Mouse (Mus musculus): ENCODE data around the gene Msn. TPM values are rescaled to one million over a fixed set of nuclear protein-coding genes. Genes with fewer than 3 reads are reported as not detected.
A peak's percentile ranks its signal among the peaks of the same experiment; 100 is the strongest.

Gene Msn
- 10 to 100 TPM; 20.7 to 56.0 (median 33.5) TPM for total RNA-seq (2022)

- peak in 1 of 2 experiments; percentile 2 for DNase-seq (ENCODE audit: low spot score in 2 of 2)
Observed at GRCm38 (mm10) chrX:96095509-96096499, at the start of gene Msn. TSS of gene Msn (plus strand) at chrX:96096042.

DNA sequence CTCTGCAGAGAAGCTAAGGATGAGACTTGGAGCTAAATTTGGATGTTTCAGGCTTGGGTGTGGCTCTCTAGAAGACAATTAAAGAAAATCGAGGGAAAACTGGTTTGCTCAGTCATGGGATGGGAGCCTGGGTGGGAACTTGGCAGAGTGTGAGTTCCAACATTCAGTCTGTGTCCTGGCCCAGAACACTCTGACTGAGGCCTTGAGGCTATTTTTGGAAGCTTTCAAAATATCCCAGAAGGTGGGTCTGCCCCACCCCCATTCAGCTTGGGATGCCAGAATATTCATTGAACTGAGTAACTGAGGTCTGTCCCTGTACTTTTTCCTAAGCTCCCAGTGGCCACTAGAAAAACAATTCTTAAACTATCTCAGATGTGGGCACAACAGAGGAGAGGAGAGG is 43.0 kb upstream of the Msn start:
- DNase-seq (ENCODE audit: low spot score in 2 of 2) = no peak

GRCm38 (mm10) chrX:96077747-96078146 is 18.1 kb upstream of the Msn start:
- no peak for DNase-seq (ENCODE audit: low spot score in 2 of 2)

- no peak for DNase-seq (ENCODE audit: low spot score in 2 of 2)
Observed at GRCm38 (mm10) chrX:96086259-96086658, 9.6 kb upstream of the Msn start.

GRCm38 (mm10) chrX:96096513-96097210 is 820 bp downstream of the Msn start:
- DNase-seq (ENCODE audit: low spot score in 2 of 2) = no peak

DNA sequence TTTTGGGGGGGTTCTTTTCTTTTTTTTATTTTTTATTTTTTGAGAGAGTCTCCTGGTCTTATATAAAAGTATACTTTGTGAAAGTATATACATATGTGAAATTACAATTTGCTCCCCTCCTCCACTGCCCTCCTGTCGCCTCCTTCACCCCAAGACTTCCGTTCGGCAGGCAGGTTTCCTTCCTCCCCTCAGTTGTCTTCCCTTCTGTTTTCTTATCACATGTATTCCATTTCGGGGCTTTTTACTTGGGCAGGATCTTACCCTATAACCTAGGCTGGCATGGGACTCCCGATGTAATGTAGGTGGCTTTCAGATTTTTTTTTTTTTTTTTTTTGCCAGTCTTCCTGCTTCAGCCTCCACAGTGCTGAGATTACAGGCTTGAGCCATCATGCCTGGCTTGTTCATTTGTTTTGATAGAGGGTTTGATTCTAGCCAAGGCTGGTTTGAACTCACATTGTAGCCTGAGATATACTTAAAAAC is 1.7 kb downstream of the Msn start:
- DNase-seq (ENCODE audit: low spot score in 2 of 2) = no peak

DNA sequence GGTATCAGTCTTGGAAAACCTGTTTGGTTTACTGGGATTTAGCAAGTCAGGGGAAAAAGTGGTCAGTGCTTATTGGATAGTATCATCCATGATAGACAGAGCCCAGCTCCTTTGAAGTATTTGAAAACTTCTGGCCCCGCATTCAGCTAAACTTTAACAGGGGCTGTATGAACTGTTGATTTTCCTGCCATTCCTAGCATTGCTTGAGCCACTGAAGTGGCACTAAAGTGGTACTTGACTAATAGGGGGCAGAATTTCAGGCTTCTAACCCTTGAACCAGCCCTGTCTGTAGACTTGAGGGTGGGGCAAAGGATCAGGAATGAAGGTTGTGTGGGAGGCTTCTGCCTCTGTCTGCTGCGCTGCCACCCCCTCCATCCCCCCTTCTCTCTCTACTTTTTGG is 3.2 kb downstream of the Msn start:
- no peak for DNase-seq (ENCODE audit: low spot score in 2 of 2)

DNA sequence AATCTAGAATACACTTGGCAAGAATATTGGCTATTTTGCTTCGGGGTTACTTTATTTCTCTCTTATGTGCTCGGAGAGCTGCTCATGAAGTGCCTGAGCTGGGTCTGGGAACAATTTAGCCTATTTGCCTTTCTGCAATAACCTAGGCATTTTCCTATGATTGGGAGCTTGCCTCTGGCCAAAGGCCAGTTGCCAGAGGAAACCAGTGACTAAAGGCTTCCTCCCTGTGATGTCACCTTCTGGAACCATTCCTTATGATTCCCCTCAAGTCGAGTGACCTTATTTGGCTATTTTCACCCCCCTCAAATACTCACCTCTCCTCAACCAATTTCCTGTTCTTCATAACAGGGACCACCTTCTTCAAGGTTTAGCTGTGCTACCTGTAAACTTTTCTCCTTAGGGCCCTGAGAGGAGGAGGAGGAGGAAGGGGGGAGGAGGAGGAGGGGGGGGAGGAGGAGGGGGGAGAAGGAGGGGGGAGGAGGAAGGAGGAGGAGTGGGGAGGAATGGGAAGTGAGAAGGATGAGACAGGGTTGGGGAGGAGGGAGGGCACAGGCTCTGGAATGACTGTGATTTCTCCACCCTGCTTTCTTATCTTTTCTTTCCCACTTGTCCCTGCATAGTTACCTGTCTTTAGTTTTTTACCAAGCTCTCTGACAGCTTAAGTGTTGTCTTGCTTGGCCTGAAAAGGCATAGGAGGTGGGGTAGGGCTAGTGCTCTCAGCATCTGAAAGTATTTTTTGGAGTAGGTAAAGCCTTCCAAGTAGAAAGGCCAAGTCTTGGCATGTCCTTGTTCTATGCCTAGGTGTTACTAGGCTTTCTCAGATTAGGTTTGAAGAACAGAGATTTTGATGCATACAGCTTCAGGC is 11.8 kb downstream of the Msn start:
- no peak for DNase-seq (ENCODE audit: low spot score in 2 of 2)

- DNase-seq (ENCODE audit: low spot score in 2 of 2) = no peak
Observed at GRCm38 (mm10) chrX:96113106-96113634, 17.3 kb downstream of the Msn start.

- DNase-seq (ENCODE audit: low spot score in 2 of 2) = no peak
Observed at GRCm38 (mm10) chrX:96115501-96115900, 19.7 kb downstream of the Msn start.

GRCm38 (mm10) chrX:96117366-96117765 is 21.5 kb downstream of the Msn start:
- DNase-seq (ENCODE audit: low spot score in 2 of 2) = no peak

DNA sequence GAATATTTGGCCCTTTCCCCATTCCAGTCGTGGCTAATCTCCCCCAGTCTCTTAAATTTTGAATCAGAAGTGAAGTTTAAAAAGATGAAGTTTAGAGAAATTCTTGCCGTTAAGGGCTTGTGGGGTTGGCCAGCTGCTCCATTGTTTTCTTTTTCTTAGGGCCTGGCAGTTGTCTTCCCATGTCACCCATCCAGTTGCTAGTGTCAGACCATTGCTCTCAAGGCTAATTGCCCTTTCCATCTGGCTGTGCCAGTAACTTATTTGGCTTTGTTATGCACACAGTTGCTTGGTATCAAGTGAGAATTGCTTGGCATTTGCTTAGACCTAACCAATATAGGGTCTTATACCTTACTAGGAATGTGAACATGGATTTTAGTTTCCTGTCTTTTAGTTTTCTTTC is 24.2 kb downstream of the Msn start:
- no peak for DNase-seq (ENCODE audit: low spot score in 2 of 2)

DNA sequence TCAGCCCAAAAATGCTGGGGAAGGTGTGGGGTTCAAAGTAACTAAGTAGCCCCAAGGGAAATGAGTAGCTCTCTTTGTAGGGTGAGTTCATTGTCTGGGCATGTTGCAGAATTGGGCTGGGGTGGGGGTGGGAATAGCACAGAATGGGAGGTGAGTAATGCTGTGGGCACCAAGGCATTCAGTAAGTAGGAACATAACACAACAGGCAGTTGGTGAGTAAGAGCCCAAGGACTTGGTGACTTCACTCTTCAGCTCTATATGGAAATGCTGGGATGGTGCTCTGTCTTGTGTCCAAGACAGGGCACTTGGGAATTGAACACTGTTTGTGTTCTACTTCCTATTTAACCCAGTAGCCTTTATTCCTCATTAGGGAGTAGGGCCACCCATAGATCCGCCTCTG is 26.1 kb downstream of the Msn start:
- no peak for DNase-seq (ENCODE audit: low spot score in 2 of 2)

DNA sequence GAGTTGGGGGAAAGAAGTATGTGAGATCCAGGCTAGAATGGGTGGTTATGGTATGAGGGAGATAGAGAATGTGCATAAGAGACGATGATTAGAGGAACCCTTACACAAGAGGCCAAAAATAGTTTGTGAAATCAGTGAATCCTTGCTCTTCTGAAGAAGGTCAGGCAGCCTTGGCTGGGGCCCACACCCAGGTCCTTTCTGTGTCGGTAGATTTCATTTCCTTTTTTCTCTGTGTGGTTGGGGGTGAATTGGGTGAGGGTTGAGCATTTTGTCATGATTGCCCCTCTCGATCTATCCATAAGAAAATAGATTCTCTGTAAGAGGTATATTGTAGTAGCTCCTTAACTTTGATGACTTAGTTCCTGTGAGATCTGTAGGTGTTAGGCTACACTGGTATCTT is 31.0 kb downstream of the Msn start:
- DNase-seq (ENCODE audit: low spot score in 2 of 2) = no peak

GRCm38 (mm10) chrX:96130139-96130538 is 34.3 kb downstream of the Msn start:
- DNase-seq (ENCODE audit: low spot score in 2 of 2) = no peak

- no peak for DNase-seq (ENCODE audit: low spot score in 2 of 2)
Observed at GRCm38 (mm10) chrX:96130663-96131062, 34.8 kb downstream of the Msn start.

- DNase-seq (ENCODE audit: low spot score in 2 of 2) = no peak
Observed at GRCm38 (mm10) chrX:96133260-96133659, 37.4 kb downstream of the Msn start.

DNA sequence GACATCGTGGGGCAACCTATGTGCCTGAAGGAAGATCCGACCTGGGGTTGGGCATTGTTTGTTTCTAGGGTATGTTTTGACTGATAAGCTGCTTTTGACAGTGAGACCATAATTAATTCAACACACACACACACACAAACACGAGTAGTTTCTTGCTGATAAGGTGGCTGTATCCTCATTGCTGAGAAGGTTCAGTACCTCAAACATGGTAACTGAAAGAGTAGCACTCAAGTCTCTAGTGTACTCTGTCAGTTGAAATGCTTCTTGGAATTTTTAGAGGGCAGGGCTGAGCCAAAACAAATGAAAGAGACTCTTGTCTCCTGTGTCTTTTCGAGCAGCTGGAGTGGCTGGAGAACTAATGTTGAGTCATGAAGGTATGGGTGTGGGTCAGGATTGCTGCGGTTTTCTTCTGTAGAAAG is 38.4 kb downstream of the Msn start:
- DNase-seq (ENCODE audit: low spot score in 2 of 2) = no peak

DNA sequence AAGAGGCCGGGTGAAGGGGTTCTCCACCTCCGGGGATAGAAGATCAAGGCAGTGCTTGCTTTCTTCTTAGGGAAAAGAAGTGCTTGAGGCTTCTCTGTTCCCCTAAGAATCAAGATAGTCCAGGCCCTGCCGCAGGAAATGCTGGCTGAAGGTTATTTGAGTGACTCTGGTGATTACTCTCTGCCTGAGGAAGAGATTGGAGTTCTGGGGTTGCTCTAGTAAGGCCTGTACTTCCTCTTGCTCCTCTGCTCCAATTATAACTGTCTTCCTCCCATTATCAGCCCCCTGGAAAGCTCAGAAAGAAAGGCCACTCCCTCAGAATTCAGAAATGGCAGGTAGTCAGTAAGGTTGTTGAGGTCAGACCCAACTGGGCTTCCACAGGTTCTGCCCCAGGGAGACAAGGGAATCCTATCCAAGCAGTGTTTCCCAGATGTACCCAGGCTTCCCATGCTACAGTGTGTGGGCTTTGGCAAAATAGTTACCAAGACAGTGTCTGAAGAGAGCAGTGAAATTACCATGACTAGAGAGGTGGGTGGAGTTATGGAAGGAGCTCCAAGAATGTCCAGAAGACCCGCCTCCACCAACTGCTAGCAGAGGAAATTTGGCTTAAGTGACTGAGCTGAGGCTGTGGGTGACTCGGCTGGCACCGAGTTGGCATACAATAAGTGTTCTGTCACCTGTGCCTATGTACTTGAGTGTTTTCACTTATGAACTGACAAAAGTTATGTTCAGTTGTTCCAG is 39.2 kb downstream of the Msn start:
- no peak for DNase-seq (ENCODE audit: low spot score in 2 of 2)

DNA sequence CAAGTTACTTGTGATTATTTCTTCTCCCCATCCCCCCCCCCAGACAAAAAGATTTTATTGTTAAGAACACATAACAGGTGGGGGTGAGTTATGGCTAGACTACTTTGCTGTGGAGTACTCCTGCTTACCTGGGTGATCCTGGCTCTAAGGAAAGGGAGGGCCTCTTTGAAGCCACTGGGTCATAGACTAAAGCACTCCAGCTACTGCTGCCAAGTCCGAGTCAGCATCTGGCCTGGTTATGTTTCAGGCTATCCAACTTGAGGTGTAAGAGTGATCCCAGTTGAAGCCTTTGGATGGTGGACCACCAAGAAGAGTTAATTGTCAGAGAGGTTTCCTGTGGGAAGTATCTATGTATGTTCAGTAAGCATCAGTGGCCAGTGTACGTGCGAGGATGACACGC is 39.7 kb downstream of the Msn start:
- DNase-seq (ENCODE audit: low spot score in 2 of 2) = no peak

All from layer of hippocampus, adult 8-10 months (tissue).